Mouse (Mus musculus): ENCODE measurements around the gene Akr1b3.
"Not testable (repeated sequence)": the region's sequence is repeated elsewhere in the genome, so short reads cannot be mapped to it uniquely, and the experiment has no call there.

Akr1b3 gene

GRCm38 (mm10) chr6:34316854-34317771 lies at the start of gene Akr1b3:
Gene Akr1b3, minus strand, starts transcription at chr6:34317478.
- DNase-seq: peak; percentile 91 to 94

DNA sequence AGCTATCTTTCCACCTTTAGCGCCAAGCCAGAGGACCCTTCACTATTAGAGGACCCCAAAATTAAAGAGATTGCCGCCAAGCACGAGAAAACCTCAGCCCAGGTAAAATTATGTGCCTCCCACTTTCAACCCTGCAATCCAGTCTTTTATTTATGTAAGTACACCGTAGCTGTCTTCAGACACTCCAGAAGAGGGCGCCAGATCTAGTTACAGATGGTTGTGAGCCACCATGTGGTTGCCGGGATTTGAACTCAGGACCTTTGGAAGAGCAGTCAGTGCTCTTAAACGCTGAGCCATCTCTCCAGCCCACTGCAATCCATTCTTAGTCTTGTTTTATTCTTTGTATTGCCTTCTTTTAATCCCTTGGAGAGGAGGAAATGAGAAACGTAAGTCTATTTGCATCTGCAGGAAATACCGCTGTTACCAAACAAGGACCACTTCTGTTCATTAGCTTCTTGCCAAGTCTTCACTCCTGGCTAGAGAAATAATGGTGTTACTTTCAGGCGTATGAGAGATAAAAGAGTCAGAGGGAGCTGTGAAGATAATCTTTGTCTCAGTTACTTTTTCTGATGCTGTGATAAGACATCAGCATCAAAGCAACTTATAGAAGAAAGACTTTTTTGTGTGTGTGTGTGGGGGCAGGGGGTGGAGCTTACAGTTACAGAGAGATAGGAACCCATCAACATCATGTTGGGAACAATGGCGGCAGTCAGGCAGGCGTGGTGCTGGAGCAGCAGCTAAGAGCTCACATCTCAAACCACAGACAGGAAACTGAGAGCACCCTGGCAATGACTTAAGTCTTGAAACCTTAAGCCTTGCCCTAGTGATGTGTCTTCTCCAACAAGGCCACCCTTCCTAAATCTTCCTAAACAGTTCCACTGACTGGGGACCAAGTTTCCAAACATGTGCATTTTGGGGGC lies 47.2 kb upstream of the Akr1b3 start:
- DNase-seq: no peak

GRCm38 (mm10) chr6:34355841-34356240 lies 38.6 kb upstream of the Akr1b3 start:
- no peak for DNase-seq

DNA sequence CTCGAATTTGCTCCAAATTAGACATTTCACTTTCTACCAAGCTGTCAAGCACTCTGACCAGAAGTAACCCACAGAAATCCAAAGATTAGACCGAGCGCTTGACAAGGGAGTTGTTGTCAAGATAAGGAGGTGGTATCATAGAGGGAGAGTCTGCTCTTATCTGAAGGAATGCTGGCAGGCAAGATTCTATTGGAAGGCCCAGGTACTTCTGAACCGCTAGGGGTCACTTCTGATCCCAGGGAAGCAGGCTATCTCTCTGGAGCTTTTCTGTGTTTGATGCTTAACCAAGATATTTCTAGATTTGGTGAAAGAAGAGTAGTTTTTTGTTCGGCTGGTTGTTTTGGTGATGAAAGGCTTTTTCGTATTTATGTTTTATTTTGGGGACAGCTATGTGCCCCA lies 38.1 kb upstream of the Akr1b3 start:
- DNase-seq: no peak

GRCm38 (mm10) chr6:34354354-34355348 lies 37.4 kb upstream of the Akr1b3 start:
- DNase-seq: no peak

DNA sequence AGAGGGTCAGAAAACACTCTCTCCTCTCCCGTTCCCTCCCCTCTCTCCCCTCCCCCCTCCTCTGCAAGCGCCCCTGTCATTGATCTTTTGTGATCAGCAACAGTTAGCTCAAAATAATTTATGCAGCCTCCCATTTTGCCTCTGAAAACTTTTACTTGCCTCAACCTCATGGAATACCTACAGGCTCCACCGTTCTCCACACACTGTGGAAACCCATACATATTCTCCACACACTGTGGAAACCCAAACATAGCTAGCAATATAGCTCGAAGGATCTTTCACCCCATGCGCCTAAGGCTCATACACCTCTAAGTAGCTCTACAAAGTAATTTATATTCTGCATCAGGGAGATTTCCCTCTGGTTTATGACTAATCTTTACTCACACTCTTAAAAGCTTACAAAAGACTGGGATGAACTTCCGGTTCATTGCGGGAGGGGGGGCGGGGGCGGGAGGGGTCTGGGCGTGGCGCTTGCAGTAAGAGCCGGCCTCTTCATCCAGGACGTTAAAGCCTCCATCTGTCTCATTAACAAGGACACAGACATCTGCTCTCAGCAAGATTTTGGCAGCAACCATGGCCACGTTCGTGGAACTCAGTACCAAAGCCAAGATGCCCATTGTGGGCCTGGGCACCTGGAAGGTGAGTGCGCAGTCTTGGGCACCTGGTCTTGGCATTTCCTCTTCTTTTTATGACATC lies 36.5 kb upstream of the Akr1b3 start, which contains the start of gene Akr1b8:
Gene Akr1b8, plus strand, starts transcription at position 462 of the 696 bp plus-strand sequence.
- no peak for DNase-seq

DNA sequence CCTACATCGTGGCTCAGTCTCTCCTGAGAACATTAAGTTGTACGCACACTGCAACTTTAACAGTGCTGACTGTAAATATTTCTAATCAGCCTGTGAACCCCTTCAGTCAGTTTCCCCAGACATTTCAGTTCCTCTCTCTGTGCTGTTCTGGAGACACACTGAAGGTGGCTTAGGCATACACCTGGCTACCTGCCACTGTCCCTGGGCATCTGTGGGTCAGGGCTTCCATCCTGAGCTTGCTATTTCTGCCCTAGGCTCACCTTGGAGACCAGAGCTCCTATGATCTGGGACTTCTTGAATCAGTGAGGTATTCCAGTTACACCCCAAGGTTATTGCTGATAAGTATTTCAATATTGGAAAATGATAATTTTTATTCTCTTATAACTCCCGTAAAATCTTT lies 35.1 kb upstream of the Akr1b3 start:
- DNase-seq: no peak

- not testable (repeated sequence) for DNase-seq
These were observed 34.2 kb upstream of the Akr1b3 start for GRCm38 (mm10) chr6:34351481-34351880.

DNA sequence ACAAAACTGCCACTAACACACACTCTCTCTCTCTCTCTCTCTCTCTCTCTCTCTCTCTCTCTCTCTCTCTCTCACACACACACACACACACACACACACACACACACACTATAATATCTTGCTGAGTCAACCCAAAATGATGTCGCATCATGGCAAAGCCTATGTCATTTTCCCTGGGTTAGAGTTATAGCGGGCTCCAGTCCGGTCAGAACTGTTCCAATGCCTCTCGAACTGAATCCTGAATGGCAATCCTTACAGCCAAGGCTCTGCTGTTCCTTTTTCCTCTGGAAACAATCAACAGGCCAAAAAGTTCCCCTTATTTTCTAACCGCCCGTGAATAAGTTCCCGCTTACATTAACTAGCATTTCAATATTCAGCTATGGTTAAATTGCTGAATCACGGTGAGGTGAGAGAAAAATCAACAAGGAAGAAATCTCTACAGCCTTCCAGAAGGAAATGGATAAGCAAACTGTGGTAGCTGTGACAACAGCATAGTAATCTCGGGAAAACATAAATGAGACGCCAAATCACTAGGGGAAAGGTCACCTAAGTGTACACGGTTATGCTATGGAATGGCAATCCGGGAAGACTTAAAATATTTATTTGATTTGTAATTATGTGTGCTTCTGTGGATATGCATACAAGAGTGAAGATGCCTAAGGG lies 32.9 kb upstream of the Akr1b3 start:
- no peak for DNase-seq

GRCm38 (mm10) chr6:34346096-34346898 lies 29.0 kb upstream of the Akr1b3 start:
- DNase-seq: peak; percentile 47 to 84

- peak; percentile 10 to 14 for DNase-seq
These were observed 27.7 kb upstream of the Akr1b3 start for GRCm38 (mm10) chr6:34344935-34345334.

- no peak for DNase-seq
These were observed 27.0 kb upstream of the Akr1b3 start for GRCm38 (mm10) chr6:34344135-34344850.

DNA sequence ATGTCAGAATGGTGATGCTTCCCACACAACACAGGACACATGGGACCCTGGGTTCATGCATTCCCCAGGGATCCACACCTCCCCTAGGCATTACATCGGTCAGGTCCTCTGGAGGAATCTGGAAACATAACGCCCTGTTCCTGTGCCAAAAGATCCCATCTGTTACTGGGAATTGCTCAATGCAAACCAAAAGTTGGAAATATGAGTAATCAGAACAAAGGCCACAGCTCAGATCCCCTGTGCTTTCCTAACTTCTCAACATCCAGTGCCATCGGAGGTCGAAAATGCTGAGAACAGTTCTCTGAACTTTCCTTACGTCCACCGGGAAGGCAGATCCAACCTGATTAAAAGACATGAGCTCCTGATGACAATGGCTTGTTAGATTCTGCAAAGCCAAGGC lies 26.1 kb upstream of the Akr1b3 start:
- DNase-seq: no peak

DNA sequence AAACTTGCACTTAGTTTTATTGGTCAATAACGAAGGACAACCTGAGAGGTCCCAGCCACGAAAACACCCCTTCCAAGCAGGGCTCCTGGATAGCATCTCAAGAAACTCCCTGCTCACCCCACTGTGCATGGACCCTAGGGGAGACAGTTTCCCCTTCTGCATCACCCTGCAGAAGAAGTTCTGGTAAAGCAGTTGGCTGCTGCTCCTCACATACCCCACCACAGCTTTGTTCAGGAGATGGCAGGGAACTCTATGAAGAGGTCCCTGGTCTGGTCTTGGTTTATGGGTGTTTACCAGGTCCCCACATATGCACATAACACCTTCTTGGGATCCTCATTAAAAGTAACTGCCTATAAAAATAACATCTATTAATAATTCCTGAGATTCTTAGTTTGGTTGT lies 25.2 kb upstream of the Akr1b3 start:
- DNase-seq: no peak

DNA sequence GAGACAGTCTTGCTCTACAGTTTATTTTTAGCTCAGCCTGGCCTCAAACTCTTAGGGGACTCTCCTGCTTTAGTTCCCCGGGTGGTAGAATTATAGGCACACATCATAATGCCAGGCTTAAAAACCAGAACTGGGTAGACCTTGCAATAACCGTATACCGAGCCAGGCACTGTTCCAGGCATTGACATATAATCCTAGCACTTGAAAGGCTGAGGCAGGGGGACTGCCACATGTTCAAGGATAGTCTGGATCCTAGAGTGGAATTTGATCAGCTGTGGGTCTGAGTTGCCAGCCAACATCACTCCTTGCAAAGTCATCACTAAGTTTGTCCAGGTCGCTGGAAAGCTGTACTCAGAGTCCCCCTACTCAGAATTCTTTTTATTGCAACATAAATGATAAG lies 24.7 kb upstream of the Akr1b3 start:
- no peak for DNase-seq

- no peak for DNase-seq
These were observed 20.5 kb upstream of the Akr1b3 start for GRCm38 (mm10) chr6:34337799-34338198.

DNA sequence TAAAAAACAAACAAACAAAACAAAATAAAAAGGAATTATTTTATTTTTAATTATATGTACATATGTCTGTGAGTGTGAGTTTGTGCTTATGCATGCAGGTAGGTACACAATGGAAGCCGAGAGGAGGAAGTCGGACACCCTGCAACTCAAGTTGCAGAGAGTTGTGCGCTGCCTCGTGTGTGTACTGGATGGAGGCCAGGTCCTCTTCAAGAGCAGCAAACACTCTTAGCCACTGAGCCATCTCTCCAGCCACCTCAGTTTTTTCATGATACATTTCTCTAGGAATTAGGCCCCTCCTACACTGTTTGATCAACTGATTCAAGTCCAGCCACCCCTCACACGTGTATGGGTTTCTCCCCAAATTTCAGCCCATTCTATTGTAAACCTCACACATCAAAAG lies 17.4 kb upstream of the Akr1b3 start:
- peak in 1 of 2 experiments; percentile 23 for DNase-seq

DNA sequence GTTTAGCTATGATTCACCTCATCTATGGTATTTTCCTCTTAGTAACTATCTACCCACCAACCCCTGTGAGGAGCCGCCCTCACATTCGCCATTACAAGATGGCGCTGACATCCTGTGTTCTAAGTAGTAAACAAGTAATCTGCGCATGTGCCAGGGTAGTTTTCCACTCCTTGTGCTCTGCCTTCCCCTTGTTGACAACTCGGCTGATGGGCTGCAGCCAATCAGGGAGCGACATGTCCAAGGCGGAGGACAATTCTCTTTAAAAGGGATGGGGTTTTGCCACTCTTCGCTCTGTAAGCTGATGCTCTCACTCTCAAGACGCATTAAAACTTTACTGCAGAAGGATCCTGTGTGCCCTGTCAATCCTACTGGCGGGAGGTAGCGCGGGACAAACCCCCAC lies 14.5 kb upstream of the Akr1b3 start:
- not testable (repeated sequence) for DNase-seq

DNA sequence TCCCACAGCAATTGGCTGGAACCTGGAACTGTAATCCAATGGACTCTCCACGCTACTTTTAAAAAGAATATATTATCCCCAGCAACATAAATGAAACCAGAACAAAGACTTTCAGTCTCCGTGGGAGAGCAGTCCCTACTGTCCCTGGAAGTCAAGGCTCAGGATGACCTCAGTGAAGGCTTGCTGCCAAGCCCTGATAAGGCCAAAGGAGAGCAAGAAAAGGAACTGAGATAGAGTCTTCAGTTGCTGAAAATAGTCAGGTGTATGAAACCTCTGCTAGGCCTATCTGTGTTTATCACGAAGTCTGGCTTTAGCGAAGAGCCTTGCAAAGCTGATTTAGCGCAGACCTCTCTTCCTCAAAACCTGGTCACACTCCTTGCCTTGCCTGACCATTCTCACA lies 14.1 kb upstream of the Akr1b3 start:
- no peak for DNase-seq

Measured in kidney, postnatal 36 days (tissue).